Mouse (Mus musculus): ENCODE measurements around the gene Tmtc2.

Tmtc2 gene

DNA sequence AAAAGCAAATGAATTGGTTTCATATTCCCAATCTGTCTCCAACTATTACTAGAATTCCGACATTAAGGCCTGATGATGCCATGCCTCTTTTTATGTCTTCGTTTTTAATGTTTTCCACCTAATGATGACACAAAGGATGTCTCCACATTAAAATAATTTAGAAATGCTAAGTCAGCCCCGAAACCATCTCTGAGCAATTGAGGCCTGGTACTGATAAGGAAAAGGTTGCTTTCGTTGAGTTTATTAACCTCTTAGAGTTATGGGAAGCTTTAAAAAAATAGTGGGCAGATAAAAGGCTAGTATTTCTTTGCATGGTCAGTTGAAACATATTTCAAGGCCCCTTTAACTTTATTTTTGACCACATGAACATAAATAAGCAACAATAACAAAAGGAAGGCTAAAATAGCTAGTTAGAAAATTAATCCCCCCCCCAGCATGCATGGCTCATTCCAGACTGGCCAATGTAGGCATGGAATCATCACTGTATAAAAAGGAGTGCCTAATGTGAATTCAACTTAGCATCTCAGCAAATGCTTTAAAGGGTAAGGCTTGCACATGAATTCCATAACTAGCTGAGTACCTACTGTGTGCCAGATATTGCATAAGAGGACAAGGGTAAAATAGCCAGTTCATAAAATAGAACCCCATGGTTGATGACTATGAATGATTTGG, 168.3 kb downstream of the Tmtc2 start:
- no peak for DNase-seq (ENCODE audit: low spot score in 2 of 2)

DNA sequence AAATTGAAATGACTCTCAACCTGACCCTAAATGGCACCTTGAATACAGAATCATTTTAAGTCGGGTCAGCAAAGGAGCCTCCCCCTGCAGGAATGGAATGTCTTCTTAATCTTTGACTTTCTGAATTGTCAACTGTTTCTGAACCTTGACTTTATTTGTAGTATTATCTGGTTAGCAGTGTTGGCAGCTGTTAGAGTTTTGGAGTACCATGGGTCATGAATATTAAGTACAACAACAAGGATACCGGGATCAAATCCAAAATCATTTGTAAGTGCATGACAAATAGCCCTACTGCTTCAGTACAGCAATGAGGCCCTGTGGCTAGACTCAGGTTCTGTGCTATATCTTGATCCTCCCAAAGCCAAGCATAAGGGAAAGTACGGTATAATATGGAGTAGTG, 170.3 kb downstream of the Tmtc2 start:
- no peak for DNase-seq (ENCODE audit: low spot score in 2 of 2)

DNA sequence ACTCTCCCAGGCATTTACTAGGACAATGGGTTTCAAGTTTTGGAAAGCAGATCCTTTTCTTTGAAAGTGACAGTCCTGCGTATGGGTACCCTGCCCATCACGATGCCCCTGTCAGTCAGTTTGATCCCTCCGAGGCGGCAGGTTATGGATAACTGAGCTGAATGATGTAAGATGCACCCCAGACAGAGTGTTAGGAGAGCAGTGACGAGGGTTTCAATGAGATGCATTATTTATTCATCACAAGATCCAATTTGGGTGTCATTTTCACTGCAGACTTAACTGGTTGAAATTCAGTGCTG, 171.8 kb downstream of the Tmtc2 start:
- no peak for DNase-seq (ENCODE audit: low spot score in 2 of 2)

DNA sequence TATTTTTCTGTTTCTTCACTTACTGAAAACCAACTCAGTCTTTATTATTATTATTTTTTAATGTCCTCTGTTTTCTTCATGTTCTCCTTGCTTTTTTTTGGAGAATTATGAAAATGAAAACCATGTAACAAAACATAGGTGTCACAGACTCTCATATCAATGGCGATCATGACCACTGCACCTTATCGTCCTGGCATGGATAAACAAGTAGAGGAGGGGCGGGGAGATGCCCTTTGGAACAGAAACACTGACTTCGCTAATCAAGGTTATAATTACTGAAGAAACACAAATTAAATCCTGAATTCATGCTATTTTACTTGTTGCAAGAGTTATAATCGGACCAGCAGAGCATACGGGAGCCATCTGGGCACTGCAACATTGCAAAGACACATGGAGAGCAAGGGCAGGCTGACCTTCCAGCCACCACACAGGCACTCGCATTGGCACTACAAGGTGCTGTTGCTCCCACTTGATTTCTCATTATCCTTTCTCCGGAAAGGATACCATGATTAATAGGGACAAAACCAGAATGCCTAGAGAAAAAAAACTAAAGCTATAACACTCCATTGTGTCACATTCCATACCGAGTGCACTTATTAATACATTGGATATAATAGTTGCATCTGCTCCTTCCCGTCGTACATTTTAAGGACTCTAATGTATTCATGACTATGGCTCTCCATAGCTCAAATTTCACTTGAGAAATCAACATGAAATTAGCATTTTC, 172.3 kb downstream of the Tmtc2 start:
- no peak for DNase-seq (ENCODE audit: low spot score in 2 of 2)

DNA sequence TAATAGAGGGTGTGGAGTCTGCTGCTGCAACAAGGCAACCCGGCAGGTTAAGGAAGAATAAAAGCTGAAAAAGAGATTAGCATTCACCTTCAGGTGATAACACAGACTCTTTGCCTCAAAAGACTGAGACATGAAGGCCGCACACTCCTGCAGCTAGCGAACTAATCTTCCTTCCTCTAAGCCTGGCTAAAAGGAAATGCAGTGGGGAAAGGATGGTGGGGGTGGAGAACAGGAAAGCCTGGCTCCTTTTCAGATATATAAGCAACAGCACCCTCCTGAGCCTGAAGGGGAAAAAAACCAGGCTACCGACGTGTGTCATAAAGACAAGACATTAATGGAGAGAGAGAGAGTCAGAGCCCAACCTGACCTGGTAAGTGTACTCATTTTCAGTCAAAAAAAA, 174.9 kb downstream of the Tmtc2 start:
- DNase-seq (ENCODE audit: low spot score in 2 of 2), result no peak

DNA sequence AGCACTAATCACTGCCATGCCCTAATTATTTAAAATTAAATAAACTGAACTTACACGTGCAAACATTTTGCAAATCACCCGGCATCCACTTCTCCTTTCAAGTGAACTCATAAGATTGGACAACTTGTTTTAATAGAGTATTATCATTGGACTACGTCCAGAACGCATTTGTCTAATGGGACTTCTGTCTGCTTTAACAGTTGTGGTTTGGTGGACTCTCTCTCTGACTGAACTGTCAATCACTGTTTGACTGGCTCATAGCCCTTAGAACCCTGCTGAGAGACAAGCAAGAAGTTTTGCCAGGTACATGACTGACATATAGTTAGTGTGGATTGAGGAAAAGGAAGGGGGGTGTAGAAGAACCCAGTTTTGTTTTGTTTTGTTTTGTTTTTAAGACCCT, 190.2 kb downstream of the Tmtc2 start:
- no peak for DNase-seq (ENCODE audit: low spot score in 2 of 2)

DNA sequence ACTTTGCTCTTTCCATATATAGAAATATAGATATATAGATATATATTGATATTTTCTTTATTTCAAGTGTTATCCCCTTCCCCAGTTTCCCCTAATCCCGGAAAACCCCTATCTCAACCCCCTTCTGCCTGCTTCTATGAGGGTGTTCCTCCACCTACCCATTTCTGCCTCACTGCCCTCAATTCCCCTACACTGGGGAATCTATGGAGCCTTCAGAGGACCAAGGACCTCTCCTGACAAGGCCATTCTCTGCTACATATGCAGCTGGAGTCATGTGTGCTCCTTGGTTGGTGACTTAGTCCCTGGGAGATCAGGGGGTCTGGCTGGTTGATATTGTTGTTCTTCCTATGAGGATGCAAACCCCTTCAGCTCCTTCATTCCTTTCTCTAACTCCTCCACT, 192.5 kb downstream of the Tmtc2 start:
- no peak for DNase-seq (ENCODE audit: low spot score in 2 of 2)

DNA sequence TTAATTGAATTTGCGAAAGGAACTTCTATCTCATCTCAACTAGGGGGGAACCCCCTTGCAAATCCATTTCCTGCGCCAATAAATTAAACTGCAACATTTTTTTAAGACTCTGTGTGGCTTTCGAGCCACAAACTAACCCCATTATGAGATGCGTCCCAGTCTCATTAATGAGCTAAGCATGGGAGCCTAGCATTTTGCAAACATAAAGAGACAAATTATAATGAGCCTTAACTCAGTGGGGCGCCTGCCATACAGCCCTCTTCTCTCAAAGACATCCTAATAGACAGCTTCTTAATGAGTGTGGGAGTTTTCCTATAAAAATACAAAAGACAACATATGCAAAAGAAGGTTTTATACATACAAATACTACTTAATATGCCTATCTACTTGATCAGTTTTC, 193.0 kb downstream of the Tmtc2 start:
- DNase-seq (ENCODE audit: low spot score in 2 of 2), result no peak

DNA sequence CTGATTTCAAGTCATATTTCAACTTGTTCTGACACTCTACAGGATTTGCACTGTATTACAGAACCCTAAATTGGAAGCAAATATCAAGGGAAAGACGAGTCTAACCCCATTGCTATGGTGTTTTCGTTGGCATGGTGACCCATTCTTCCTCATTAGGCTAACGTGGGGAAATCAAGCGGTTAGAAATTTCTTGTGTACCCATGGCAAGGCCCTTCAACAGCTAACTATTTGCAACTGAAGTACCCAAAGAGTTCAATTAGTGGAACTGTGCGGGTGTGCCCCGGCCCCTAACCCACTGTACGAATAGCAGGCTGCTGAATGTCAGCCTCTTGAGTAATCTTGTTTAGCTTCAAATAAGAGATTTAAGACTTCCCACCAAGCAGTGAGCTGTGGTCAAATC, 193.7 kb downstream of the Tmtc2 start:
- no peak for DNase-seq (ENCODE audit: low spot score in 2 of 2)

DNA sequence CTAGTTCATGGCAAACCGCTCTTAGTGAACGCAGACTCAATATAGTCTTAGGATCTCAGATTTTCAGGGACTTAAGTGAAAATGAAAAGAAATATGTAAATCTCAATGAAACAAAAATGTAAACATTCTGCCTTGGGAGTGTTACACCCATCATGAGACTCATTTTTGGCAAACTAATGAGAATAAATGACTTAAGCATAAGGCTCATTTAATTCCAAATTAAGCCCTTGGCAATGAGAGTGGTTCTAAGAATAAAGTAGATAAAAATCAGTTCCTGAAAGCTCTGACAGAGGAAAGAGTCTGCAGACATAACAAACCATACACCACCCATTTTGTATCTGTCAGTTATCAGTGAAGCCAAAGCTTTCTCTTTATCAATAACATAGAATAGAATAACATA, 196.5 kb downstream of the Tmtc2 start:
- DNase-seq (ENCODE audit: low spot score in 2 of 2), result no peak

DNA sequence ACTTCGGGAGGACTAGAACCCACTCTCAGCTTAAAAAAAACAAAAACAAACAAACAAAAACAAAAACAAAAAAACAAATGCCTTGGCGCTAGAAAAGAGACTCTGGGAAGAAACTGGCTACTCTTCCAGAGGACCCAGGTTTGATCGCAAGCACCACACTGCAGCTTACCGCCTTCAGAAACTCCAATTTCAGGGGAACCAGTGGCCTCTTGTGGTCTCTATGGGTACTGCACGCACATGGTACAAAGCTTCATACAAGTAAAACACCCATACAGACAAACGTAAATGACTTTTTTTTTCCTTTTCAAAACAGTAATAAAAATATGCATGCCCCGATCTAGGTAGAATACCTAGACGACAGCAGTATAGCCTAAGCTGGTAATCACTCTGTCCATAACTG, 201.0 kb downstream of the Tmtc2 start:
- DNase-seq (ENCODE audit: low spot score in 2 of 2), result no peak

DNA sequence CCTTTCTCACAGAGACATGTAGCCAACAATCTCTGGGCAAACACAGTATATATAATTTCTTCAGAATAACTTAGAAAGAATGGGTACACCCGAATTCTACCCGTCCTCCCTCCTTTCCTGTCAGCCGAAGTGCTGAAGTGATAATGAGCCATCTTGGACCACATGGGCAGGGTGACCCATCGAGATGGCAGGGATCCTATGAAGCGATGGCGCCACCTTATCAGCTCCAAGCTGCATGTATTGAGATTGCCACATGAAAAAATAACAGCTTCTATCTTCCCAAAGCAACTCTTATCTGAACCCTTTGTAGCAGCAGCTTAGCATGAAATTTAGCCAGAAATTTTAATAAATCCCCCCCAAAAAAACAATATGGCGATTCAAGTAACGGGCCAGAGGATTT, 206.0 kb downstream of the Tmtc2 start:
- DNase-seq (ENCODE audit: low spot score in 2 of 2), result no peak

DNA sequence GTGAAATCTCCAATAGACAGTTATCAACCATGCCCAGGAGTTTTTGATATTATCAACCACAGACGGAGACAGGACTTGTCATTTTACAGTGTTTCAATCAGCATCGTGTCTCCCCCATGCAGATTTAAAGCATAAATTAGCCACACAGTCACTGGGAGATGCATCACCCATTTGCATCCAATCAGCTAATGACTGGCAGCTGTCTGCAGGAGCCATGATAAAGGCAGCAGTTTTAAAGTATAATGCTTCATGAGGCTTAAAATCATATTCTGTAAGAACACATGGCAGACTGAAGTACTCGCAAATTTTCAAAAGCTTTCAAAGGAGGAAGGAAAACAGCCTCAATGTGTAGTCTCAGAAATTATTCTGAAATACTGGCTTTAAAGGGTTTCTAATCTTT, 209.8 kb downstream of the Tmtc2 start:
- DNase-seq (ENCODE audit: low spot score in 2 of 2), result no peak

DNA sequence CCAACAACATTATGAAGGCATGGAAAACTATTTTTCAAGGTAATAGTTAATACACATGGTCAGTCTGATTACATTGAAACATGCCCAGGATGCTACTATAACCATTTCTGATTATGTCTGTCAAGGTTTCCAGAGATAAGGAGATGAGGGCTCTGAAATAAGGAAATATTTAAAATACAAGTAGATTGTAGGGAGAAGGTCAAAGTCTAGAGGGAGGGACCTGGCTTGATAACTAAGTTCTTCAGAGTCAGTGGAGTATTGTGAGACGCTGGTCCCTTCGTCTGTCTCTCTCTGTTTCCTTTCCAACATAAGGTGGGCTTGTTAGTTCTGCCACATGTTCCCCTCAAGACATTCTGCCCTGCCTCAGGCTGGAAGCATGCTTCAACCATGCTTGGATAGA, 223.9 kb downstream of the Tmtc2 start:
- DNase-seq (ENCODE audit: low spot score in 2 of 2), result no peak

DNA sequence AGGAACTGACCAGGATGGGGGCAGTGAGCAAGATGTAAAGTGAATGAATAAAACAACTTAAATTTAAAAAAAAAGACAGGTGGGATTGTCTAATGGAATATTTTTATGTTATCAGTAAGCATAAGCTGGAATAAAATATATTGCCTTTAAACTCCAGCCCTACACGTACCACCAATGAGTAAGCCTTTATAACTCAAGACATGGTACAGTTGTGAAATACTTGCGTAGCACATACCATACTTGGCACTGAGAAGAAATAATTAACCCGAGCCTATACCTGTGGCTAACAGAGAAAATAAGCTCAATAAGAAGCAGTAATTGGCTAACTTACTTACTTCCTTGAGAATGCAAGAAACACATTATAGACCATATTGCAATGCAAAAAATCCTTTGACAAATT, 228.3 kb downstream of the Tmtc2 start:
- no peak for DNase-seq (ENCODE audit: low spot score in 2 of 2)

DNA sequence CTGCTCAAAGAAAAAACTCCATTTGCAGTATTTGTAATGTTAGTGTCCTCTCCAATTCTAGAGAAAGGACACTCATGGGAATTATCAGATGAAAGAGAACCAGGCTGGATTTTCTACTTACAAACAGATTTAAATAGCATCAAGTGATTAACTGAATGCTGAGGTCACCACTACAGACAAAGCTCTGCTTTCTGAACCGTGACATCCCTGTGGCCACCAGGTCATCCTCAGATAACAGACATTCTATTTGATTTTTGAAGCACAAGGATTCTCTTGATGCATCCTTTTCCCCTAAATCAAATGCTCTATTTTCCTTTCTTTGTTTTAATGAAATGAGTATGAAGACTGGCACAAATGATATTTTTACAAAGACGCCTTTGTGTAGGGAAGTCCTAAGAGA, 241.4 kb downstream of the Tmtc2 start:
- DNase-seq (ENCODE audit: low spot score in 2 of 2), result no peak

DNA sequence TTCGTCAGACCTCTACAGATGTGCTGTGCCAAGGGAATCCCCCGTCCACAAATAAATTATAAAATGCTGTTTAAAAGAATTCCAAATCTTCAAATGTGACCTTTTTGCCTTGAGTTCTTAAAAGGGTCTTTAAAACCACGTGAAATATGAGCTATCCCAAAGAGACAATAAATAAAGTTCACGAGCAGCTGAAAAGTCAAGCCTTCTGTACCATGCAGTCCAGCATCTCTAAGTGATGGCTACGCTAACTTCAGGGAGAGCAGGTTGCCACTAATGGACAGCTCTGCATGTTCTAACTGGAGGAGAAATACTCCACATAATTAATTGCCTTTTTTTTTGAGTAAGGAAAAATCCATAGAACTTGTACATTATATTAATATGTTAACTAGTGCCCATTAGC, 243.9 kb downstream of the Tmtc2 start:
- no peak for DNase-seq (ENCODE audit: low spot score in 2 of 2)

DNA sequence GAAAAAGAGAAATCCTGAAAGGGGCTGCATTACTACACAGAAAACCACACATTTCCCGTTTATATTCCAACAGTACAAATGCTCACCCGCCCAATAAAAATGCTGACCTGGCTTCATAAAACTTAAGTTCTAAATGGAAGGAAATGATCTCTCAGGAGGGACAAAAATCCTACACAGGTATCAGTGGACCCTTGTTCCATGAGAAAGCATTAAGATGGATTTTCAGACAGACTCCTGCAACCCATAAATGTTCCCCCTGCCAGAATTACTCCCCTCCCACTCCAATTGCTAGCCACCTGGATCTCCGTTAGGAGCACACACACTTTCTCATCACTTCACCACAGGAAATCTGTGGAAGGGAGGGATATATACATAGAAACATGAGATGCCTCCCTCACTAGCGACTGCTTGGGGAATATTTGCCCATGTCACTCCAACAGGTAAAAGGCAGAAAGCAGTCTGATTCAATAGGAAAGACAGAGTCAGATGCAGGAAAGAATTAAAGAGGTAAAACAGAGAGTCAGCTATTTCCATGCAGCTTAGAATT, 250.5 kb downstream of the Tmtc2 start:
- DNase-seq (ENCODE audit: low spot score in 2 of 2), result no peak

DNA sequence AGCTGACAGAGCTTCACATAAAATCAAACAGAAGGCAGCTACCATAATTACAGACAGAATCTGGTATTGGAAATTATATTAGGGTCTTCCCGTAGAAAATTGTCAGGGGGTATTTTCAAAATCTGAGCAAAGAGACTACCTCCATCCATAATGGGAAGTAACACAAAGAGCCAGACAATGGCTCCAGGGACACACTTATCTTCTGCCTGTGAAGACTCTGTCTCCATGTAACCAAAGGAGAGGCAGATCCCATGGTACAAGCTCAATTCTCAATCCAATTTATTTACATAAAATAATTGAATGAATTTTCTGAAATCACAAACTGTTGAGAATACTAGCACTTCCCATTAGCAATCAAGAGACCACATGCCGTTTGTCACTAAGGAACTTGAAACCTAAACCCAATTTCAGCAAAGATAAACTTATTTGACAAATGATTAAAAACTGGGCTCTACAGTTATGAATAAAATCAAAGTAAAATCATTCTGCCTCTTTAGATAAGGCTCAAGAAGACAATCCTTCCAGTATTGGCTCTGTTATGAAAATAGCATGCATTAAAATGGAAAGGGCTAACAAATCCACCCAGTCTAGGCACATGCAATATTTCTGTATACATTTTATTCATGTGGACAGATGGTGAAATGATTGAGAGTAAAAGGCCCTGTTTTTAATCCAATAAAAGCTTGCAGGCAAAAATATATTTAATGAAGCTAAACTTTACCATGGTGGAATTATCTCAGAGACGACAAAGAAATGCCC, 254.8 kb downstream of the Tmtc2 start:
- no peak for DNase-seq (ENCODE audit: low spot score in 2 of 2)

DNA sequence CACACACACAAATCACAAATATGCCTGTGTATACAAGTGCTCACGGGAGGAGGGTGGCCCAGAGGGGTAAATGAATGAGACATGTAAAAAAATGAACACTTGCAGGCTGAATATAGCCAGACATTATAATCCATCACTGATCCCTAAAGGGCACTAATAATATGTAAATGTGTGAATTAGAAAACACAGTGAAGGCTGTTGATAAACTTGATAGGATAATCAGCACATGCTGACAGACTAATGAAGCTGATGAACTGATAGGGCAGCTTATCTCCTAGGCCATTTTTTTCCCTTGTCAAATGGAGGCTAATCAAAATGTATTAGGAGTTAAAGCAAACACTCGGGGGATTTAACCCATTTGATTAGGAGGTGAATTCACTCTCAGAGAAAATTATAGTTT, 255.4 kb downstream of the Tmtc2 start:
- no peak for DNase-seq (ENCODE audit: low spot score in 2 of 2)

DNA sequence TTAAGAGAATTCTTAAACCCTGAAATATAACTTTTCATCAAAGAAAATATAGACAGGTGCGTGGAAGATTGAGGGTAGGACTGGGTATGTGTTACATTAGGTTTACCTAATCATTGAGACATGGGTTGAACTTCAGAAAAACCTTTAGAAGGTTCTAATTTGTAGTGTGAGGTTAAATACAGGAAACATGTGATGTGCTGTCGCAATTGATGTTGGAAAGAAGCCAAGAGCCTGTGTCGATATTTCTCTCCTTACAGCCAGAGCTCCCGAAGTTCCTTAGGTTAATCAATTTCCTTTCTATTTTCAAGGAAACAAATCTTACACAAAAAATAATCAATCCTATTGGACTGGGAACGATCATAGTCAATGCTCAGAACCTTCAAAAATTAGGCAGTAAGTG, 261.3 kb downstream of the Tmtc2 start:
- no peak for DNase-seq (ENCODE audit: low spot score in 2 of 2)

DNA sequence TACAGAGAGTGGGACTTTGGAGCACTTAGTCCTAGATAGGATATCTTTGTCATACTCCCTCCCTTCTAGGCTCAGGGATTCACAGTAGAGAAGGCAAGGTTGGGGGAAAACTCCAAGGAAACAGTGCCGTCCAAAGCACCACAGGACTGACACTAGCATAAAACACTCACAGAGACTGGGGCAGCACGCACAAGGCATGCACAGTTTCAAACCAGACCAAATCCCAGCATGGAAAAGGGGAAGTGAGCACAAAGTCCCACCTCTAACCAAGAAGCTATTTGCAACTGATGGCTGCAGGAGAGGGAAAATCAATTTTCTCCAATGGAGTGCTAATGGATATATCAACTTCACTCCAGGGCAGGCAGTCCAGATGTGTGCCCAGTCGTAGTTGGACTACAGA, 276.7 kb downstream of the Tmtc2 start:
- no peak for DNase-seq (ENCODE audit: low spot score in 2 of 2)

DNA sequence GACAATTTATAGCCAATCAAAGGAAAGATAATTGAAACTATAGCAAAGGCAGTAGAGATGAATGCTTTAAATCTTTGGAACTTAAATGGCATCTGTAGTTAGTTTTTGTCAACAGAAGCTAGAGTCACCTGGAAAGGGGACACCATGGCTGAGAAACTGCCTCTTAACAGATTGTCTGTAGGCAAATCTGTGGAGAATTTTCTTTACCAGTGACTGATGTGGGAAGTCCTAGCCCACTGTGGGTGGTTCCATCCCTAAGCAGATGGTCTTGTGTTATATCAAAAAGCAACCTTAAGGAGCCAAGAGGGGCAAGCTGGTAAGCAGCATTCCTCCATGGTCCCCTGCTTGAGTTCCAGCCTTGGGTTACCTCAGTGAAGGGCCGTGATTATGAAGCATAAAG, 281.3 kb downstream of the Tmtc2 start:
- DNase-seq (ENCODE audit: low spot score in 2 of 2), result no peak
